Mouse (Mus musculus) heart, adult 2 months (tissue): Measurements from ENCODE around the gene Slc22a15. TPM values are rescaled to one million over a fixed set of nuclear protein-coding genes. Genes with fewer than 3 reads are reported as not detected.

Experiments
- DNase-seq, 2 experiments: peaks; one replicate each; pipeline ENCODE4 v3.0.0; 2021
- H3K27ac ChIP-seq: fragments of 200-600 bp; 2 replicates; pipeline ENCODE4 v1.8.1; 2022
- H3K27me3 ChIP-seq: fragments of 200-500 bp; 2 replicates; pipeline ENCODE4 v1.6.1; 2012; ENCODE audit warnings: mild to moderate bottlenecking, low read length, inconsistent platforms, mixed read lengths; ENCODE audit not compliant: control insufficient read depth, insufficient read depth
- H3K36me3 ChIP-seq: fragments of 200-500 bp; 2 replicates; pipeline ENCODE4 v1.6.1; 2012; ENCODE audit warnings: low read length, inconsistent platforms; ENCODE audit not compliant: control insufficient read depth, insufficient read depth
- H3K4me1 ChIP-seq: fragments of 200-500 bp; 2 replicates; pipeline ENCODE4 v1.6.1; 2011; ENCODE audit warnings: low read length; ENCODE audit not compliant: control insufficient read depth, insufficient read depth
- H3K4me3 ChIP-seq: fragments of 200-600 bp; 2 replicates; pipeline ENCODE4 v1.8.1; 2022
- H3K79me2 ChIP-seq: fragments of 200-500 bp; replicated peaks from 2 replicates; pipeline ENCODE4 v1.6.1; 2012; ENCODE audit warnings: mild to moderate bottlenecking, inconsistent platforms, low read length, moderate library complexity, mixed read lengths; ENCODE audit not compliant: control insufficient read depth, insufficient read depth
- H3K9ac ChIP-seq: fragments of 200-500 bp; 2 replicates; pipeline ENCODE4 v1.6.1; 2012; ENCODE audit warnings: low read depth, mild to moderate bottlenecking, control low read depth, inconsistent platforms, low read length, mixed read lengths
- CTCF ChIP-seq: fragments of 200-600 bp; IDR thresholded peaks from 2 replicates; pipeline ENCODE4 v1.8.1; 2022; ENCODE audit warnings: antibody characterized with exemption, mild to moderate bottlenecking, moderate library complexity
- EP300 ChIP-seq: fragments of 200-500 bp; IDR thresholded peaks from 2 replicates; pipeline ENCODE4 v1.6.1; 2011; ENCODE audit warnings: low read depth, low read length, control low read depth; ENCODE audit not compliant: insufficient read depth
- POLR2A ChIP-seq: fragments of 200-500 bp; IDR thresholded peaks from 2 replicates; pipeline ENCODE4 v1.6.1; 2011; ENCODE audit warnings: mild to moderate bottlenecking, low read depth, low read length, control low read depth; ENCODE audit not compliant: insufficient read depth
- WGBS: fragments of 180-500 bp; shearing (Covaris S2); methylation state at CpG from one replicate; pipeline ENCODE4 v1.1.7; 2018; 5-methylcytosine and 5-hydroxymethylcytosine counted together
- intact Hi-C: fragments of 180-260 bp; cut with DNase I; formaldehyde crosslinking; loops from one replicate; pipeline ENCODE4 v1.15.1; 2025
- polyA plus RNA-seq: library from polyadenylated mRNA; depleted of rRNA; stranded (reverse); fragments of >200 nt; gene quantifications from 2 replicates; pipeline ENCODE4 v1.2.3, GENCODE M21; 2012
- total RNA-seq, 2 experiments: library from RNA; stranded (reverse); gene quantifications; 2 replicates each; pipeline ENCODE4 v1.2.3; 2021

Slc22a15 gene
- total and polyA plus RNA-seq, 3 experiments = 1.8 to 2.4 (median 1.9) TPM

DNA sequence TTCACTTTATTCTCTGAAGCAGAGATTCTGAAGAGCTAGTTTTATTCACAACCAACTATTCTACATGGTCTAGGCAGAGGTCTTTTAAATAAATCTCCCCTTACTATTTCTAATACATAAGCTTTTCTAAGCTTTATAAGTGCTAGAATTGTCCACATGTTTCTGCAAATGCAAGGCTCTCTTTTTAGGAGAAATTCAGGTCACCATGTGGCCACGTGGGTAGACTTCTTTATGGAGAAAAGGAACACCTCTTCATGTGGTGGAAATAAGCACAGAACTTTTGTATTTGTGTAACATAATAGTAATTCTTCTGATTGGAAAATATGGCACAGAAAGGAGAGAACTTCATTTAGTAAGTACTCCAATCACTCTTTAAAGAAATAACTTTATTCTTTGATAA is 70.2 kb downstream of the Slc22a15 start:
- H3K79me2 ChIP-seq = no peaks in the 10 kb centered on the region
- no peak for TF ChIP-seq EP300
- TF ChIP-seq CTCF = no peak
- no peak for TF ChIP-seq POLR2A
- intact Hi-C loops = no loop called here
- no peak for DNase-seq
- no peak overlapping the region for H3K27ac ChIP-seq
- no peaks in the 10 kb centered on the region for H3K4me1 ChIP-seq
- H3K9ac ChIP-seq = no peak overlapping the region
- H3K27me3 ChIP-seq = no peaks in the 10 kb centered on the region
- WGBS = 88% methylated on average over 1 of the region's 1 CpGs
- no peaks in the 10 kb centered on the region for H3K36me3 ChIP-seq
- no peak overlapping the region for H3K4me3 ChIP-seq

DNA sequence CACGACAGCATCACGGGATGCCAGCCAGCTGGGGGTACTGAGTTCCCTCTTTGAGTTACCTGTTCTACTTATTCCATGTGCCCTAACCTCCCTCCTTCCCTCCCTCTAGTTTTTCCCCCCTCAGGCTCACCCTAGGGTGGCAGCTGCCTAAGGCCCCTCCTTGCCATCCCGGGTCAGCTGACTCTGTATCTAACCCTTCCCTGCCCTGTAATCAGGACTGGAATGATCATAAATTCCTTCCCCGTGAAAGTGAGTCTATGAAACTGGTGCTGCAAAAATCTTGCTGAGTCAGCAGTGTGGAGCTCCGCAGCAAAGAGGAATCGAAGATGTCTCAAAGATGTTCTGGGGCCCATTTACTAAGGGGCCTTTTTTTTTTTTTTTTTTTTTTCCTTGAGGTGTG is 72.9 kb downstream of the Slc22a15 start:
- Histone ChIP-seq H3K9ac (no peak overlapping the region), H3K27me3 (no peaks in the 10 kb centered on the region), H3K4me3 (no peak overlapping the region), H3K36me3 (no peaks in the 10 kb centered on the region), H3K27ac (no peak overlapping the region), H3K79me2 (no peaks in the 10 kb centered on the region), H3K4me1 (no peaks in the 10 kb centered on the region)
- WGBS = 62% methylated on average over 6 of the region's 6 CpGs
- no peak for DNase-seq
- TF ChIP-seq POLR2A = no peak
- TF ChIP-seq EP300 = no peak
- TF ChIP-seq CTCF = no peak
- intact Hi-C loops = no loop called here

DNA sequence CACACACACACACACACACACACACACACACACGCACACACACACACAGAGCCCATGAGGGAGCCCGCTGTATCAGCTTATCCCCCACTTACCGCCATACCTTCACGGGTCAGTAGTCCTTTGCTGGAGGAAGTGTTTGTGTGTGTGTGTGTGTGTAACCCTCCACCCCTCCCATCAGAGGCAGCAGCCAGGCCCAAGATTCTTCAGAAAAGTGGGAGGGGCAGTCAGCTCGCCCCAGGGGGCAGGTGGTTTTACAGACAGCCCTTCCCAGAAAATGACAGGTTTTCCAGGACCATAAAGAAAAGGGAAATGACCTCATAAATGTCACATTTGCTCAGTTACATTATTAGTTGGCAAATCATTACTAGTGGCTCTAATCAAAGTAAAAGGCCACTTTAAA is 75.4 kb downstream of the Slc22a15 start, which contains the start of gene Mab21l3:
Gene Mab21l3 (minus strand): TSS at position 144 of the 400 bp plus-strand sequence.
- Histone ChIP-seq H3K27me3 (no peaks in the 10 kb centered on the region), H3K4me1 (no peaks in the 10 kb centered on the region), H3K36me3 (no peaks in the 10 kb centered on the region), H3K27ac (no peak within 1 kb of the TSS), H3K4me3 (no peak within 1 kb of the TSS), H3K79me2 (no peaks in the 10 kb centered on the region), H3K9ac (no peak within 1 kb of the TSS)
- no peak for TF ChIP-seq POLR2A
- TF ChIP-seq EP300 = no peak
- TF ChIP-seq CTCF = no peak
- DNase-seq = no peak
- 78% methylated on average over 5 of the region's 5 CpGs for WGBS
- intact Hi-C loops = no loop called here

DNA sequence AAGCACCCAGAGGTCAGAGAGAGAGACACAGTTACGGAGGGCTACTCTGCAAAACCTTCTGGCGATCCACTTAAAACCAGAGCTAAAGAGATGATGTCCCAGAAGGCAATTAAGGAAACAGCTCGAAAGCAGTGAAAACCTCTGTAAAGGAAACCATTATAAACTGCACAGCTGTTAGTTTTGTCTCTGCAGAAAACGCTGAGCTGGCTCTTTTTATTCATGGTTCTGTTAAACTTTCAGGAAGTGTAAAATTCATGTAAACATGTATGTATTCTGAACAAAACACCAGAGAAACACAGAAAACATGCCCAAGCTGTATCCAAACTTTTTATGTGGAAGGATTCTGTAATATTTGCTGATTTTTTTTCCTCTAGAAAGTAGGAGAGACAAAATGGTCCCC is 78.2 kb downstream of the Slc22a15 start:
- 69% methylated on average over 4 of the region's 4 CpGs for WGBS
- Histone ChIP-seq H3K27me3 (no peaks in the 10 kb centered on the region), H3K4me3 (no peak overlapping the region), H3K4me1 (no peaks in the 10 kb centered on the region), H3K27ac (no peak overlapping the region), H3K36me3 (no peaks in the 10 kb centered on the region), H3K9ac (no peak overlapping the region), H3K79me2 (no peaks in the 10 kb centered on the region)
- no peak for DNase-seq
- TF ChIP-seq POLR2A (no peak), EP300 (no peak), CTCF (no peak)
- intact Hi-C loops = no loop called here

DNA sequence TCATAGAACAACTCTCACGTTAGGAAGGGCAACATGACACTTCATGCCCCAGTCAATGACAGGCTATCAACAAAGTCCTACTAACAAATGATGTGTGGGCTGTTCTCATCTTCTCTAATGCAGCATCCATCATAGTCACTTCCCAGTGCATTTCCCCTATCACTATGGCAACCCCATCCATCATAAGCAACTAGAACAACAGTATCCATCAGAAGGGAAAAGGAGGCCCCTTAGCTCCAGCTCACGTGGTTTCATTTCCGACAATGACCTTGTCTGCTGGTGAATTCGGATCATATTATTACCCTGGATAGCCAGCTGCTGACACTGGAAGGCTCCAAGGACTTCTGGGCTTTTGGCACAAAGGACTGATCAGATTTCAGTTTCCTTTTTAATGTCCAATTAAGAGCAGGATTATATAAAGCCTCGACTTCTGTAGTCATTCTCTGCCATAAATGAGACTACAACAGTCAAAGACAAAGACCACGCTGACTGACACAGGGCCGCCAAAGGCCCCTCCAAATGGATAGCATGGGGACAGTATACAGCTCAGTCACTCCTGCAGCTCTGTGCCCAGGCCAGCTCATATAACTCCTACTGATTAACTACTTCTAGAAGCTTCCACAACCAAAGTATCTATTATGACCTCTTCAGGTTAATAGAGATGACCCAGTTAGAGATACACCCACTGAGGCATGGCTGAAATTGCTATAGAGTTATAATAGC is 81.7 kb downstream of the Slc22a15 start:
- Histone ChIP-seq H3K36me3 (no peaks in the 10 kb centered on the region), H3K4me1 (no peaks in the 10 kb centered on the region), H3K79me2 (no peaks in the 10 kb centered on the region), H3K4me3 (no peak overlapping the region), H3K27ac (no peak overlapping the region), H3K27me3 (no peaks in the 10 kb centered on the region), H3K9ac (no peak overlapping the region)
- WGBS = 81% methylated on average over 7 of the region's 7 CpGs
- TF ChIP-seq CTCF (no peak), EP300 (no peak), POLR2A (no peak)
- DNase-seq = no peak
- intact Hi-C loops = no loop called here

DNA sequence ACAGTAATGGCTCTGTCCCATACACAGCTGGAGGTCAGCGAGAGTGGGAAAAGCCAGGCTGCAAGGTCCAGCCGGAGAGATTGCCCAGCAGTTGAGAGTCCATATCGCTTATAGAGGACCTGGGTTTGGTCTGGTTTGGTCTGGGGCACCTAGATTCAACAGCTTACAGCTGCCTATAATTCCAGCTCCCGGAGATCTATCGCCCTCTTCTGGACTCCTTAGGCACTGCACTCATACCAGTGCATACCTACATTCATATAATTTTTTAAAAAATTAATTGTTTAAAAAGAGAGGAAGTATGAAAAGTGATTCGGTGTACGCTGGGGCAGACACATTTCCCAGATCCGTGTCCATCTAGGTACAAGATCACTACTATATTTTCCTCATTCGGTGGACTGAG is 84.9 kb downstream of the Slc22a15 start:
- Histone ChIP-seq H3K4me3 (no peak overlapping the region), H3K9ac (no peak overlapping the region), H3K36me3 (no peaks in the 10 kb centered on the region), H3K27ac (no peak overlapping the region), H3K4me1 (no peaks in the 10 kb centered on the region), H3K27me3 (no peaks in the 10 kb centered on the region), H3K79me2 (no peaks in the 10 kb centered on the region)
- intact Hi-C loops = no loop called here
- WGBS = 92% methylated on average over 9 of the region's 9 CpGs
- TF ChIP-seq CTCF = peak; percentile 27
- TF ChIP-seq POLR2A = no peak
- no peak for DNase-seq
